Mouse (Mus musculus): ENCODE measurements around the gene Cd8a. TPM values are rescaled to one million over a fixed set of nuclear protein-coding genes. Genes with fewer than 3 reads are reported as not detected.

Gene Cd8a
- polyA plus RNA-seq, 1 experiment from 2014 or later = not detected

GRCm38 (mm10) chr6:71374921-71375320 lies 1.7 kb downstream of the Cd8a start:
- H3K4me3 ChIP-seq = no peak overlapping the region
- no peaks in the 10 kb centered on the region for H3K27me3 ChIP-seq (ENCODE audit: insufficient read depth, poor library complexity, severe bottlenecking)
- no peaks in the 10 kb centered on the region for H3K9me3 ChIP-seq
- H3K4me1 ChIP-seq (replicated peaks) = no peaks in the 10 kb centered on the region
- H3K36me3 ChIP-seq = no peaks in the 10 kb centered on the region
- WGBS = 82% methylated on average over 2 of the region's 2 CpGs
- no peak for DNase-seq (ENCODE audit: low spot score)
- H3K27ac ChIP-seq = no peak overlapping the region

- 96% methylated on average over 13 of the region's 13 CpGs for WGBS
- DNase-seq (ENCODE audit: low spot score) = no peak
- no peak overlapping the region for H3K27ac ChIP-seq
- H3K36me3 ChIP-seq = no peaks in the 10 kb centered on the region
- H3K4me1 ChIP-seq (replicated peaks) = no peaks in the 10 kb centered on the region
- H3K4me3 ChIP-seq = no peak overlapping the region
- H3K27me3 ChIP-seq (ENCODE audit: insufficient read depth, poor library complexity, severe bottlenecking) = no peaks in the 10 kb centered on the region
- no peaks in the 10 kb centered on the region for H3K9me3 ChIP-seq
These were observed 3.5 kb downstream of the Cd8a start for GRCm38 (mm10) chr6:71376711-71377110.

GRCm38 (mm10) chr6:71381654-71382053 lies 8.4 kb downstream of the Cd8a start:
- Histone ChIP-seq H3K9me3 (no peaks in the 10 kb centered on the region), H3K27me3 (ENCODE audit: insufficient read depth, poor library complexity, severe bottlenecking) (no peaks in the 10 kb centered on the region), H3K4me3 (no peak overlapping the region), H3K4me1 (replicated peaks) (no peaks in the 10 kb centered on the region), H3K27ac (no peak overlapping the region), H3K36me3 (no peaks in the 10 kb centered on the region)
- DNase-seq (ENCODE audit: low spot score) = no peak
- WGBS = 90% methylated on average over 5 of the region's 5 CpGs

- Histone ChIP-seq H3K4me3 (no peak overlapping the region), H3K36me3 (peaks cover 64% of the 10 kb centered on the region), H3K9me3 (no peaks in the 10 kb centered on the region), H3K27me3 (ENCODE audit: insufficient read depth, poor library complexity, severe bottlenecking) (no peaks in the 10 kb centered on the region), H3K27ac (no peak overlapping the region), H3K4me1 (replicated peaks) (no peaks in the 10 kb centered on the region)
- WGBS = 91% methylated on average over 2 of the region's 2 CpGs
- no peak for DNase-seq (ENCODE audit: low spot score)
These were observed 17.3 kb downstream of the Cd8a start for GRCm38 (mm10) chr6:71390496-71390895.

- Histone ChIP-seq H3K27ac (no peak overlapping the region), H3K4me1 (replicated peaks) (no peaks in the 10 kb centered on the region), H3K4me3 (no peak overlapping the region), H3K9me3 (no peaks in the 10 kb centered on the region), H3K36me3 (peaks cover 65% of the 10 kb centered on the region), H3K27me3 (ENCODE audit: insufficient read depth, poor library complexity, severe bottlenecking) (no peaks in the 10 kb centered on the region)
- WGBS = 94% methylated on average over 1 of the region's 1 CpGs
- no peak for DNase-seq (ENCODE audit: low spot score)
These were observed 22.8 kb downstream of the Cd8a start for GRCm38 (mm10) chr6:71396016-71396415.

GRCm38 (mm10) chr6:71396761-71397160 lies 23.5 kb downstream of the Cd8a start:
- DNase-seq (ENCODE audit: low spot score) = no peak
- peaks cover 57% of the 10 kb centered on the region for H3K36me3 ChIP-seq
- H3K27me3 ChIP-seq (ENCODE audit: insufficient read depth, poor library complexity, severe bottlenecking) = no peaks in the 10 kb centered on the region
- H3K4me1 ChIP-seq (replicated peaks) = no peaks in the 10 kb centered on the region
- no peak overlapping the region for H3K27ac ChIP-seq
- 90% methylated on average over 6 of the region's 6 CpGs for WGBS
- no peaks in the 10 kb centered on the region for H3K9me3 ChIP-seq
- H3K4me3 ChIP-seq = no peak overlapping the region

- DNase-seq (ENCODE audit: low spot score) = no peak
These were observed 25.8 kb downstream of the Cd8a start for GRCm38 (mm10) chr6:71398829-71399609.

GRCm38 (mm10) chr6:71414624-71415023 lies 41.4 kb downstream of the Cd8a start:
- H3K4me1 ChIP-seq (replicated peaks) = no peaks in the 10 kb centered on the region
- H3K36me3 ChIP-seq = peaks cover 41% of the 10 kb centered on the region
- no peak for DNase-seq (ENCODE audit: low spot score)
- H3K27ac ChIP-seq = no peak overlapping the region
- H3K9me3 ChIP-seq = no peaks in the 10 kb centered on the region
- H3K4me3 ChIP-seq = no peak overlapping the region
- WGBS = 95% methylated on average over 4 of the region's 4 CpGs
- H3K27me3 ChIP-seq (ENCODE audit: insufficient read depth, poor library complexity, severe bottlenecking) = no peaks in the 10 kb centered on the region

More at GRCm38 (mm10) chr6:71398829-71399609, 25.8 kb downstream of the Cd8a start:
- Histone ChIP-seq H3K27ac (no peak overlapping the region), H3K36me3 (peaks cover 35% of the 10 kb centered on the region), H3K27me3 (ENCODE audit: insufficient read depth, poor library complexity, severe bottlenecking) (no peaks in the 10 kb centered on the region), H3K4me3 (no peak overlapping the region), H3K4me1 (replicated peaks) (no peaks in the 10 kb centered on the region), H3K9me3 (no peaks in the 10 kb centered on the region)
- WGBS = 88% methylated on average over 4 of the region's 4 CpGs

- H3K36me3 ChIP-seq = peaks cover 36% of the 10 kb centered on the region
These were observed 42.2 kb downstream of the Cd8a start for GRCm38 (mm10) chr6:71415446-71415845.

GRCm38 (mm10) chr6:71418874-71419273 lies 45.6 kb downstream of the Cd8a start:
- H3K36me3 ChIP-seq = peaks cover 19% of the 10 kb centered on the region
- H3K27ac ChIP-seq = no peak overlapping the region
- no peaks in the 10 kb centered on the region for H3K27me3 ChIP-seq (ENCODE audit: insufficient read depth, poor library complexity, severe bottlenecking)
- DNase-seq (ENCODE audit: low spot score) = no peak
- no peak overlapping the region for H3K4me3 ChIP-seq
- 93% methylated on average over 3 of the region's 3 CpGs for WGBS
- no peaks in the 10 kb centered on the region for H3K4me1 ChIP-seq (replicated peaks)
- no peaks in the 10 kb centered on the region for H3K9me3 ChIP-seq

More at GRCm38 (mm10) chr6:71415446-71415845, 42.2 kb downstream of the Cd8a start:
- no peaks in the 10 kb centered on the region for H3K4me1 ChIP-seq (replicated peaks)
- no peaks in the 10 kb centered on the region for H3K27me3 ChIP-seq (ENCODE audit: insufficient read depth, poor library complexity, severe bottlenecking)
- DNase-seq (ENCODE audit: low spot score) = no peak
- no peak overlapping the region for H3K27ac ChIP-seq
- no peak overlapping the region for H3K4me3 ChIP-seq
- 93% methylated on average over 3 of the region's 3 CpGs for WGBS
- no peaks in the 10 kb centered on the region for H3K9me3 ChIP-seq

GRCm38 (mm10) chr6:71420848-71421247 lies 47.6 kb downstream of the Cd8a start:
- H3K9me3 ChIP-seq = no peaks in the 10 kb centered on the region
- H3K4me3 ChIP-seq = no peak overlapping the region
- peaks cover 15% of the 10 kb centered on the region for H3K36me3 ChIP-seq
- H3K27me3 ChIP-seq (ENCODE audit: insufficient read depth, poor library complexity, severe bottlenecking) = no peaks in the 10 kb centered on the region
- H3K4me1 ChIP-seq (replicated peaks) = no peaks in the 10 kb centered on the region
- 93% methylated on average over 6 of the region's 6 CpGs for WGBS
- no peak for DNase-seq (ENCODE audit: low spot score)
- H3K27ac ChIP-seq = no peak overlapping the region

- peaks cover 26% of the 10 kb centered on the region for H3K36me3 ChIP-seq
- 90% methylated on average over 3 of the region's 3 CpGs for WGBS
- H3K4me1 ChIP-seq (replicated peaks) = no peaks in the 10 kb centered on the region
- DNase-seq (ENCODE audit: low spot score) = no peak
- no peak overlapping the region for H3K27ac ChIP-seq
- no peak overlapping the region for H3K4me3 ChIP-seq
- H3K9me3 ChIP-seq = no peaks in the 10 kb centered on the region
- H3K27me3 ChIP-seq (ENCODE audit: insufficient read depth, poor library complexity, severe bottlenecking) = no peaks in the 10 kb centered on the region
These were observed 48.9 kb downstream of the Cd8a start for GRCm38 (mm10) chr6:71422162-71422561.

- Histone ChIP-seq H3K9me3 (no peaks in the 10 kb centered on the region), H3K4me3 (no peak overlapping the region), H3K27me3 (ENCODE audit: insufficient read depth, poor library complexity, severe bottlenecking) (no peaks in the 10 kb centered on the region), H3K36me3 (peaks cover 27% of the 10 kb centered on the region), H3K27ac (no peak overlapping the region), H3K4me1 (replicated peaks) (no peaks in the 10 kb centered on the region)
- WGBS = 94% methylated on average over 3 of the region's 3 CpGs
- DNase-seq (ENCODE audit: low spot score) = no peak
These were observed 49.9 kb downstream of the Cd8a start for GRCm38 (mm10) chr6:71423116-71423515.
